Mouse (Mus musculus): ENCODE measurements around the gene Il17a.
"Not testable (repeated sequence)": the region's sequence is repeated elsewhere in the genome, so short reads cannot be mapped to it uniquely, and the experiment has no call there.

The Il17a gene

GRCm38 (mm10) chr1:20730903-20731302, at the start of gene Il17a:
TSS of gene Il17a (plus strand) at chr1:20730905.
- DNase-seq: no peak

DNA sequence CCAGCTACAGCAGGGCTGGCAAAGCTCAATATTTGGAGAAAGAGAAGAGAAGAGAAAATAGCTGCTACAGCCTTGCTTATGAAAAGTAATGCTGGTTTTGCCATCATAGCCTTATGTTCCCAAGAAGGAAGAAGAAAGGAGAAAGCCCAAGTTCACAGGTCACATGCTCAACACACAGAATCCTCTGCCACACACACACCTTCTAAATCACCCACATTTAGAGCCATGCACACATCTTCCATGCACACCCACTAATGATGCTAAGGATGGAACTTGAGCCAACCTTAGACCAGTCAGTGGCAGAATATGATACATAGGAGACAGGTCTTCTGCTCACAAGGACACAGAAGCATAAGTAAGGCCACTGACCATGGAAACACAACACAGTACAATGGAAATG, 47.9 kb upstream of the Il17a start:
- no peak for DNase-seq

GRCm38 (mm10) chr1:20683386-20683785, 47.3 kb upstream of the Il17a start:
- no peak for DNase-seq

GRCm38 (mm10) chr1:20683853-20684252, 46.9 kb upstream of the Il17a start:
- no peak for DNase-seq

DNA sequence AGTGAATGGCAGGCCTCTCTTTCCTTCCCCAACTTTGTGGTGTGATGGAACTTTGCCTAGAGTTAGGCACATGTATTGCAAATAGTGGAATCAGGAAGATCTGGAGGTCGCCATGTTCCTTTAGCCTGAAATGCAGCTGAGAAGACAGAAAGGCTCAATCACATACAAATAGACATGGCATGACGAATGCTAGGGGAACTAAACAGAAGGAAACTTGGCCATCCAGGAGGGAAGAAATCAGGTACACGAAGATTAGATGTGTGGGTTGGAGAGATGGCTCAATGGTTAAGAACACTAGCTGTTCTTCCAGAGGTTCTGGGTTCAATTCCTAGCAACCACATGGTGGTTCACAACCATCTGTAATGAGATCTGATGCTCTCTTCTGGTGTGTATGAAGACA, 46.3 kb upstream of the Il17a start:
- no peak for DNase-seq

- DNase-seq: no peak
These were observed 45.3 kb upstream of the Il17a start for GRCm38 (mm10) chr1:20685393-20685792.

DNA sequence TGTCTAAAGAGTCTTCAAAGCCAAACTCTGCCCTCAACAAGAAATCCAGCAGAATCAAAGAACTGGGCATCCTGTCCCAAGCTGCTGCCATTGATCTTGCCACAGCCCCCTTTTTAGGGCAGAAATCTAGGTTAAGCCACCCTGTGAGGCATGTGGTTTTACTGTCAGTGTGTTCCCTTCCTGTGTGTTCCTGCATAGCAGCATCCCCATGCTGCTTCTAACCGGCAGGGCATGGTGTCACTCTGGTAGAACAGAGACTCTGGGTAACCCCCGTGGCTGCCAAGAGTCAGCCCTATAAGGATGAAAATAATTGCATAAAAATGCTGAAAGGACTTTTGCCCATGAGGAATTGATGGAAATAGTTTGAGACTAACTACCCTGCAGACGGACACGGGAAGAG, 44.8 kb upstream of the Il17a start:
- DNase-seq: no peak

DNA sequence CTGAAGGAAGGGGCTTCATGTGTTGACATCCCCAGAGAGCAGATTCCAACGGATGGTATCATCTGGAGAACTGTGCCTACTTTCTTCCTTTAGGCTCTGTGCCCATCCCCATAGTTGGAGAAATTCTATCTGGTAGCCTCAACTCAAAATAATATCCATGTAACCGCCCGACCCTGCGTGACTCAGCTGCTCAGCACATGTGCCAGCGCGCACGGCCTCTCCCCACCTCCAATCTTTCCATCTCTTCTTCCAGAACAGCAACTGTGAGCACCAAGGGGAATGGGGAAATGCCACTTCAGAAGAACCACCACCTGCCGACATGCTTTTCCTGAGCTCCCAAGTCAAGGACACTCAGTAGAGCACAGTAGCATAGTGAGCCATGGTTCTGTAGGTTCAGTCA, 39.4 kb upstream of the Il17a start:
- DNase-seq: no peak

DNA sequence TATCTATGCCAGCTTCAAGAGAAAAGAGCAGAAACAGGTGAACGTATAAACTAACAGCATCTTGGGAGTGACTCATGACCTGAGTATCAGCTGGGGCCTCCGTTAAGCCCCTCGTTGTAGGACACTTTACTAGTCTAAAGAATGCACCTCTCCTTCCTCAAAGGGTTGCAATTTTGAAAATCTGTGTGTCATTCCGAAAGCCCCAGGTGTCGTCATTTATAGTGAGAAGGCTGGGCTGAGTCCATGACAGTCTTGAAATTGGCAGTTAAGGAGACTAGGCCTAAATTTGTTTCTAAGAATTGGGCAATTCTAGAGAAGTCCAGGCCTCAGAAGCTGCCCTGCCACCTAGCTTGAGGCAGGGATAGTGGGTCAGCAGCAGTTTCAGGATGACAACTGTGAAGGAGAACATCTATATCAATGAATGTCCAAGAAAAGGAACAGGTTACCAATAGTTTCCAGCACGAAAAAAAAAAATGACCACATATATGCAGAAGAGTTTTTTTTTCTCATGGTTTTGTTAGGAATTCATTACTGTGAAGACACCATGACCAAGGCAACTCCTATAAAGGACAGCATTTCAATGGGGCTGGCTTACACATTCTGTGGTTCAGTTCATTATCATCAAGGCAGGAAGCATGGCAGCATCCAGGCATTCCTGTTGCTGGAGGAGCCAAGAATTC, 36.9 kb upstream of the Il17a start:
- no peak for DNase-seq

DNA sequence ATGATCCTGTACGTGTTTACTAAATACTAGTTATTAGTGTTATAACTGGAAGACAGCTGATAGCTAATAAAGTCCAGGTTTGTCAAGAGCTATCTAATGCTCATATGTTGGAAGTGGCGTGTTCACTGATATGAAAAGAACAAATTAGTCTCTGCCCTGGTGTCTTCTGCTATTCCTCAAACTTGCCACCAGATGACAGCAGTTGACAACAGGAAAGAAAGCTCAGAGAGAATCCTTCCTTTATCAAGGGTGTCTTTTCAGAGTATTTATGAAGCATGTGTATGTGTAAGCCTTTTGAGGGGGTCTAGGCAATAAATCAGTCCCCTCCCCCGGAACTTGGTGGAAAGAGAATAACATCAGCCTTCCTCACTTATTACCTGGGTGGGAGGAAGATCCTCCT, 30.7 kb upstream of the Il17a start:
- DNase-seq: no peak

DNA sequence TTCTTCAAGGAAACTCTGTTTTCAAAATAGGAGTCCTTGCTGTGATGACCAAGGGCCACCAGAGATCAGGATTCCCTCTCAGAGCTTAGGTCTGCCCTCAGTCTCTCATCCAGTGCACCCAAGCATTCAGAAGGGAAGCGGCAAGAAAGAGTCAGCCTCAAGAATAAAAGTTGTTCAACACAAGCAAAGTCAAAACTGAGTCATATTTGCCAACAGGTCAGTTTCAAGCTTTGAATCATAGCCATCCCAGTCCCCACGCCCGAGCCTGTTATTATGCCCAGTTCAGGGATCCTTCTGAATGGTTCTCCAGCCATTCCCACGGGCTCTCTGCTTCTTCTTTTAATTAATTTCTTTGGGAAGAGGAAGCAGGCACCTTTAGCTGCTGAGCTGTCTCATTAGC, 5.9 kb downstream of the Il17a start:
- DNase-seq: no peak

DNA sequence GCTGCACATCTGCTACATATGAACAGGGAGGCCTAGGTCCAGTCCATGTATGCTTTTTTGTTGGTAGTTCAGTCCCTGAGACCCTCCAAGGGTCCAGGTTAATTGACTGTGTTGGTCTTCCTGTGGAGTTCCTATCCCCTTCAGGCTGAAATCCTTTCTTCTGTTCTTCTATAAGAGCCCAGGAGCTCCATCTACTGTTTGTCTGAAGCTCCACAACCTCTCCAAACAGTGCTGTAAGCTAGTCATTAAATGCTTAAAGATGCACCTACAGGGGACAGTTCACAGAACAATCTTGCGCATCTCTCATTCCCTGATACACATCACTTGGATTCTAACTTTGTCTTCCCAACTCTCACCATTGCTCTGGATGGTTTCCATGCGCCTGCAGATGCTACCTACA, 7.8 kb downstream of the Il17a start:
- no peak for DNase-seq

DNA sequence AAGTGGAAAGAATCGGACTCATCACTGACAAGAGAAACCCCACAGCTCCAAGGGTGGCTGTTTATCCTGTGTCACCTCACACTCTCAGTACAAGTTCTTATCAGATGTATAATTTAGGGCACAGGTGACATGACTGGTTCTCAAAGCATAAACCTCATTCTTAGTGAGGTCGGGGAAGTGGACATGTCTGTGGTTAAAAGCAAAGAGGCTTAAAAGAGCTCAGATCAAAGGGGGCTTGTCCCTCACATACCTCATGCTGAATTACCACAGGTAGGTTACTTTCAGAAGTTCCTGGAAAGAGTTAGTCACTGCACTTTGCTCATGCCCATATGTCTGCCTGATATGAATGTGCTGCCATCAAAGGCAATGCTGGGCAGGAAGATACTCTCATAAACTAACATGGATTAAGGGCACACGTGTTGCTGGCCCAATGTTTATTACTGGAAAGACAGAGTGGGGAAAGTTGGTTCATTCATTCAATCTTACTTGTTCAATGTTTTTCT, 9.8 kb downstream of the Il17a start:
- DNase-seq: no peak

- DNase-seq: no peak
These were observed 23.7 kb downstream of the Il17a start for GRCm38 (mm10) chr1:20754439-20754838.

DNA sequence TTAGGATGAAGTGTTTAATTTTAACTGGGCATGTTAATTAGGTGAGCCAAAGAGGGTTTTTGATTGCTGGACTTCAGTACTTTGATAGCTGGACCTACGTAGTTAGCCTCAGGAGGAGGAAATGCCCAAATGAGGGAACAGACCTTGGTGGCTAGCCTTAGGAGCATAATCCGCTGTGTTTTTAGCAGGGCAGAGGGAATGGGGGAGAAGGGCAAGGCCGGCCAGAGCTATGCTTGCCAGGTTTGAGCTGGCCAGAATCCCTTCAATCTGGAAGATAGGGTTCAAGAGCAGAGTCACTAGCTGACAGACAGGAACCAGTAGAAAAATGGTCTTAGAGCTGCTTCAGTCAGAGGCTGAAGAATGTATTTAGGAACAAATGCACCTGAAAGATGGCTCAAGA, 26.9 kb downstream of the Il17a start:
- DNase-seq: no peak

DNA sequence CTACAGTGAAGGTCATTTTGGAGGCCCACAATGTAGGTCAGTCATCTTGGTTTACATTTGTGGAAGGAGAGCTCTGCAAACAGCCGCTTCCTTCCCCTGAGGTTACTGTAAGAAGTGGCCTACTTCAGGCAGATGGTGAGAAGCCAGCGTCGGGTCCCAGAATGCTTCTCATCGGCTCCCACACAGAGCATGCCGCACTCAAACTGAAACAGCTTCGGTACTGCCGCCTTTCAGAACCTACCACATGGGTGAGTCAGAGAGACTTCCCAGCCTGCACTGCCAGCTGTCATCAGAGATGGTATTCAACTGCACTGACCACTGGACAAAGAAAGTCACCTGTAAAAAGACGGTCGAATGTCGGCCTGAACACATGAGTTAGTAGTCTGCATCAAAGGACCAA, 29.1 kb downstream of the Il17a start:
- DNase-seq: peak; percentile 49

- no peak for DNase-seq
These were observed 29.6 kb downstream of the Il17a start for GRCm38 (mm10) chr1:20760331-20760730.

DNA sequence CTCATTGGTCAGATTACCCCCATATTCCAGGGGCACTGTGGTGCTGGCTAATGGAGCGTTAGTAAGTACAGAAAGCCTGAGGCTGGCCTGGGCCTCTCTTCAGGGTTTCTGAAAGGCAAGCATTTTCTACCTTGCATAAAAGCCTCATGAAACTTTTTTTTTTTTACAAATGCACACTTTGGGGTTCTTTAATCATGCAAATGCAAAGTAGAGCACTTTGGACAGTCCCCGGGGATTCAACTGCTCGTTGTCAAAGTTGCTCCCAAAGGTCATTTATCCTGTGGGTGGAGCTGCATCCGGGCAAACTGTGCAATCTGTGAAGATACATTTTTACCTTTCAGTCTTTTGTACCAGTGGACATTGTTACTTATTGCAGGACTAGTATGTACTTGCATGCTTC, 30.7 kb downstream of the Il17a start:
- DNase-seq: no peak

DNA sequence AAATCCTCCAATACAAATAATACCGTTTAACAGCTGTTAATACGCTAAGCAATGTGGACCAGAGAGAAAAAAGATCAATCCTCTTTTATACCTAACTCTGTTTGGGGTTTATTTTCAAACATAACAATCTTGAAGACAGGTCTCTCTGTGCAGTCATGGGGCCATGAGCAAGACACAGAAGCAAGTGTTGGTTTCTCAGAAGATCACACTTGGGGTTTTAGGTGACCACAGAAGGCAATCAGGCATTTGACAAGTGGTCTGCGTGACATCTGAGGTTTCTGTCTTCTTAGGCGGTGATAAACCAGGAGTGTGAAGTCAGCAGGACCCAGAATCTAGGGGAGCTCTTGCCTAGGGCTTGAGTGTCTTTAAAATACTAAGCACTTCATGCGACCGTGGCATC, 35.8 kb downstream of the Il17a start:
- DNase-seq: no peak

DNA sequence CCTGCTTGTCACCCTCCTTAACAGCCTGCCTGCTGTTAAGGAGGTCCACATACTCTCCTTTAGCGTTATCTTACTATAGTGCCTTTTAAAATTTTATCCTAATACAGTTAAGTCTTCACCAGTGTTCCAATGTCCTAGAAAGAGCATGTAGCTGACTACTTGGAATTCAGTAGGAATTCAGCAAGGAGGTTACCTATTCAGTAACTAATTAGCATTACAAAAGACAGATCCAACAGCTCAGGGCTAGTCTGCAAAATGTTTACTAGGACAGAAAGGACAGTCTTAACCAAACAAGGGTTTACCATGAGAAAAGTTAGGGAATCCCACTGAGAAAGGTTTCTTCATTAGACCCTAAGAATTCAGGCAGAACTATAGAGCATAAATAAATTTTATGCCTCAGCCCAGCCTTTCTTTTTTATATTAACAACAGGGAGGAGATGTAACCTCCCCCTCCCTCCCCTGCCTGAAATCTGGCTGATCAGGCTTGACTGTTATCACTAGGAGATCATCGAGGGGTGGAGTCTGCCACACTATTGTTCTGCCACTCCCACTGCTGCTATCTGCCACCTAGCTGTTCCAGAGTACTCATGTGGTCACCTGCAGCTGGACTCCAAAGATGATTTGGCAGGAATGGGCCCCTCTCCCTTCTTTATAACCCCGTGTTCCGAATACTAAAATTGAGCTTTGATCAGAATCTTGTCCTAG, 43.5 kb downstream of the Il17a start:
- not testable (repeated sequence) for DNase-seq

GRCm38 (mm10) chr1:20778366-20778765, 47.7 kb downstream of the Il17a start:
- no peak for DNase-seq
